Mouse (Mus musculus): ENCODE measurements around the gene Gpr26.

The Gpr26 gene

DNA sequence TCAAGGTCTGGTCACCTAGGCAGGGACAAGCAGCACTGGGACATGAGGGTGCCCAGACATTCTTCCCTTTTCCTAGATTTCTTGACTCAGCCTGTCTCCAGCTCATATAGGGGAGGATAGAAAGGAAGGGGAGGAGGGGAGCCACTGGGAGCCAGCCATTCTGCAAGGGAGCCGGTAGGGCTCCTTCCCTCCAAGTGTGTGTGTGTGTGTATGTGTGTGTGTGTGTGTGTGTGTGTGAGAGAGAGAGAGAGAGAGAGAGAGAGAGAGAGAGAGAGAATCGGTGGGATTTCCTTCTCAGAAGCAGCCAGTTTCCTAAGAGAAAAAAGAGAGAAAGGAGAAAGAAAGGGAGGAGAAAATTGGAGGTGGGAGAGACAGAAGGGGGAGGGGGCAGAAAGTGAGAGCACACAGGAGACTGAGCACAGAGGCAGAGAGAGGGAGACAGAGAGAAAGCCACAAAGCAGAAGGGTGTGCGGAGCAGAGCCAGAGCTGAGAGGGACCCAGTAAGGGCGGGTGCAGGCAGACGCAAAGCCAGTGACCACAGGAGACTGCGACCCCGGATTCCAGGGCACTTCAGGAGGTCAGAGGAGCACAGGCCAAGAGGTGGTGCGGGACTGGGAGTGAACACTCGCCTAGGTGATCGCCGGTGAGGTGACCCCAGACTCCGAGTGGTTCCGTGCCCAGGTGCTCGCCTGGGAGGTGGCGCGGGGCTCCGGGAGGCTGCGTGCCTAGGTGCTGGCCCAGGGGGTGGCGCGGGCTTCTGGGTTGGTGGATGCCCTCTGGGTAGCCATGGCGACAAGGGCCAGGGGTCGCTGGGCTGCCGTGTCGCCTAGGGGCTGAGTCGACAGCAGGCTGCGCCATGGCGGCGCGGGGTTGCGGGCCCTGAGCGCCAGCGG is at the start of gene Gpr26:
Gene Gpr26, plus strand, starts transcription at position 438 of the 893 bp plus-strand sequence.
- DNase-seq (ENCODE audit: low spot score in 2 of 2) = no peak

- DNase-seq (ENCODE audit: low spot score in 2 of 2) = no peak
Observed at GRCm38 (mm10) chr7:131917384-131917783, 48.9 kb upstream of the Gpr26 start.

DNA sequence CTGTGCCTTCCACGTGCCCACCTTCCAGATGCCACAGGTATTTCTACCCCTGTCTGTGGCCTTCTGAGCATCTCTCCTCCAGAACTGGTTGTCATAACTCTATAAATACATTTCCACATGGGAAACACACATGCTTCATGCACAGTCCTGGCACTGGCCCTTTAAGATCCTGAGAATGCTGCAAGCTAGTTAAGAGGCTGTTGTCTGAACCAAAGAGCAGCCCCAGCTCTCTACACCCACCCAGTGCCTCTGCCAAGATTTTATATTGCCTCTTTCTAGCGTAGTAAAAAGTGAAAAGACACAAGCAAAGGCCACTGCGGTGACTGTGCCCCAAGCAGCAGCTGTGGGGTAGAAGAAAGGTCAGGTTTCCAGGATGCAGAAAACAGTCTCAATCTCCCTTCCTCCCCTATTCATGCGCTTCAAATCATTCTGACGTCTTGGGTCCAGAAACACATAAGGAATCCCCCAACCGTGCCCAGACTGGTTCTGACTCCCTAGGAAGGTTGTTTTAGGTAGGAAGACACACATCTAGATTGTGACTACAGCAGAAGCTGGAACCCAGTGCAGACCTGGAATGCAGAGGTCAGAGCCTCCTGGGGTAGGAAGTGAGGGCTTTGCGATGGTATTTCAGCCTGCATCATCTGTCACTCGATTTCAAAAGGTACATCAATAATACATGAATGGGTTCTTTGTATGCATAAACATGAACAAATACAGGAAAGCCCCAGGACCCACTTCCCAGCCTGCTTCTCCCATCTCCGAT is 38.8 kb upstream of the Gpr26 start:
- no peak for DNase-seq (ENCODE audit: low spot score in 2 of 2)

- no peak for DNase-seq (ENCODE audit: low spot score in 2 of 2)
Observed at GRCm38 (mm10) chr7:131937611-131938010, 28.6 kb upstream of the Gpr26 start.

DNA sequence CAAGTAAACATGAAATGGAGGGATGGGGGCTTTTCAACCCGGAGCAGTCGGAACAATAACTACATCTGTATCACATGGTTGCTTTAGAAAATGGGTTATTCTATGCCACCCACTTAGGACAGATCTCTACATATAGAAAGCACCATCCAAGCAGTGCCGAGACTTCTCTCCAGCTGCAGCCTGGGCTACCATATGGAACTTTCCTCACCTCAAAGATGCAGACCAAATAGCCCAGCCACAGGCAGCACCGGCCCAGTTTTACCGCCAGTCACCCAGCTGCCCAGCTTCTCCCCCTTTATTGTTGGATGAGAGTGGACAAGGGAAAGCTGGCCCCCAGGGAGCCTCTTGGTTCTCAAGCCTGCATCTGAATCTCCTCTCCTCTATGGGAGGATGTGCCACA is 15.1 kb upstream of the Gpr26 start:
- no peak for DNase-seq (ENCODE audit: low spot score in 2 of 2)

DNA sequence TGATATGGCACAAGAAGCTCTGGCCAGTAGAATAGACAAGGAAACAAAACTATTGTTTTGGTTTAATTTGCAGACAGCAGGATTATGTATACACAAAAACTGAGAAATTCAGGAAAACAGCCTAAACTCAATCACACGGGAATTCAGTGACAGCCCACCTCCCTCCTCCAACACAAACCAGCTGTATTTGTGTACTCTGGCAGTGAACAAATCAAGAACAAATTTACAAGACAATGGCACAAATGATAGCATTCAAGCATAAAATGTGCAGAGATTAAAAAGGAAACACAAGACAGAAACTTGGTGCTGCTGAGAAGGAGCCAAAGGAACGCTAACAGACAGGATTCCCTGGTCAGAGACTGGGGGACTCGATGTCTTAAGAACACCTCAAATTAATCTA is 12.9 kb upstream of the Gpr26 start:
- DNase-seq (ENCODE audit: low spot score in 2 of 2) = no peak

DNA sequence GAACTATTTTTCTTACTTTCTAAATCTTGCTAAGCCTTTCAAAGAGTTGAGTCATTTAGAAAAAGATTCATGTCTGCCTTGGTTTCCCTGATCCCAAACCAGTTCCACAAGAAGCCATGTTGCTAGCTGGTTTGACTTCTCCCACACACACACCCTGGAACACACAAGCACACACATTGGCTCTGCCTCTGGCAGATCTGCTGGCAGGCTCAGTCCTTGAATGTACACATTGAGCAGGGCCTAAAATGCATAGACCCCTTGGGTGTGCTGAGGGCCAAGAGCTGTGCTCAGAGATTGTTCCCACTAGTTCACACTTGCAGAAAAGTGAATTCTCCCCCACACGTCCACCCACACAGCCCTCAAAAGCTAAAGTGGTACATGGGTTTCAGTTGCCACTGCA is 7.6 kb upstream of the Gpr26 start:
- no peak for DNase-seq (ENCODE audit: low spot score in 2 of 2)

- DNase-seq (ENCODE audit: low spot score in 2 of 2) = no peak
Observed at GRCm38 (mm10) chr7:131960551-131960950, 5.7 kb upstream of the Gpr26 start.

DNA sequence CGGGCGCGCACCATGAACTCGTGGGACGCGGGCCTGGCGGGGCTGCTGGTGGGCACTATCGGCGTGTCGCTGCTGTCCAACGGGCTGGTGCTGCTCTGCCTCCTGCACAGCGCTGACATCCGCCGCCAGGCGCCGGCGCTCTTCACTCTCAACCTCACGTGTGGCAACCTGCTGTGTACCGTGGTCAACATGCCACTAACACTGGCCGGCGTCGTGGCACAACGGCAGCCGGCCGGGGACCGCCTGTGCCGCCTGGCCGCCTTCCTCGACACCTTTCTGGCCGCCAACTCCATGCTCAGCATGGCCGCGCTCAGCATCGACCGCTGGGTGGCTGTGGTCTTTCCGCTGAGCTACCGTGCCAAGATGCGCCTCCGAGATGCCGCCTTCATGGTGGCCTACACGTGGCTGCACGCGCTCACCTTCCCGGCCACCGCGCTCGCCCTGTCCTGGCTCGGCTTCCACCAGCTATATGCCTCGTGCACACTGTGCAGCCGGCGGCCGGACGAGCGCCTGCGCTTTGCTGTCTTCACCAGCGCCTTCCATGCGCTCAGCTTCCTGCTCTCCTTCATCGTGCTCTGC is 745 bp downstream of the Gpr26 start:
- DNase-seq (ENCODE audit: low spot score in 2 of 2) = no peak

DNA sequence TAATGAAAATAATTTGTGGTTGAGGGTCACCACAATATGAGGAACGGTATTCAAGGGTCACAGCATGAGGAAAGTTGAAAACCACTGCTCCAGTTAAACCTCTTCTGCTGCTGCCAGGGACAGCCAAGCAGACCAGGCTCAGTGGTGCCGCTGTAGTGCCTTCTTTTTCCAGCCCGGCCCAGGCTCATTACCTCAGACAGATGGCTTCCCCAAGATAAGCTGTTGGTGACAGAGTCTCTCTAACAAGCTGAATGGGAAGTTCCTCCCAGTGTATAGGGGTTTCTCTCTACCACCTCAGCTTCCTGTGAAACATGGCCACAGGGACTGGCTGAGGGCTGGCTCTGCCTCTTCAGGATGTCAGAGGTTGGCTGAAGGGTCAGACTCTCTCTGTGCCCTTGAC is 4.0 kb downstream of the Gpr26 start:
- DNase-seq (ENCODE audit: low spot score in 2 of 2) = no peak

GRCm38 (mm10) chr7:131975867-131976266 is 9.6 kb downstream of the Gpr26 start:
- DNase-seq (ENCODE audit: low spot score in 2 of 2) = no peak

GRCm38 (mm10) chr7:131978609-131979008 is 12.3 kb downstream of the Gpr26 start:
- no peak for DNase-seq (ENCODE audit: low spot score in 2 of 2)

DNA sequence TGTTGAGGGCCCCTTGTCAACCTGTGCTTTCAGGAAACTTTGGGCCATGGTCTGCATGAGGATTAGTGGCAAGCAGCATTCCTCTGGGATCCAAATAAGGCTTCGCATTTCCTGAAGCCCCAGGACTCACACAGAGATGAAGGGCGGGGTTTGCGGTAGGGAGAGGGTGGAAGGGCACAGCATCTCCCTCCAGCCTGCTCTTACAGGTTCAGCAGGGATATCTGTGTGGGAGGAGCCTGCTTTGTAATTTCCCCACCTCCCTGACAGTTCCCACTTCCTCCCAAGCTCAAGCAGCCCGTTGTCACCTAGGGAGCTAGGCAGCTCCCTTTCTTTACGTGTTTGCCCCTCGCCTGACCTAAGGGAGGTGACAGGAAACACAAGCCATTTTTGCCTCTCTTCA is 22.8 kb downstream of the Gpr26 start:
- no peak for DNase-seq (ENCODE audit: low spot score in 2 of 2)

DNA sequence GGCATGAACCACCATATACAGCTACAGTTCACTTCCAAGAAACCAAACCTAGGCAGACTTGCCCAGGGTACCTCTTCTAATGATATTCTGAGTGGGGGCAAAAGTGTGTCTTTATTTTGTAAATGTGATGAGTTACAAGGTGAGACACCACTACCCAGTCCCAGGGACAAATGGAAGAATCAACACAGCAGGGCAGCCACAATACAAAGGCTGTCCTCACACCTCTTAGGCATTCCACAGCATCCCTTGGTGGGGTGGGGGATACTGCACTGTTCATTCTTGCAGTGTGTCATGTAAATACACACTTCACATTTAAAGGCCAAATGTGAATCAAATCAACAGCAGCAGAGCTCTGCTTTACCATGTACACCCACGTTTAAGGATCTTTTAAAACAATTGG is 26.0 kb downstream of the Gpr26 start:
- DNase-seq (ENCODE audit: low spot score in 2 of 2) = no peak

GRCm38 (mm10) chr7:131992873-131993272 is 26.6 kb downstream of the Gpr26 start:
- DNase-seq (ENCODE audit: low spot score in 2 of 2) = no peak

DNA sequence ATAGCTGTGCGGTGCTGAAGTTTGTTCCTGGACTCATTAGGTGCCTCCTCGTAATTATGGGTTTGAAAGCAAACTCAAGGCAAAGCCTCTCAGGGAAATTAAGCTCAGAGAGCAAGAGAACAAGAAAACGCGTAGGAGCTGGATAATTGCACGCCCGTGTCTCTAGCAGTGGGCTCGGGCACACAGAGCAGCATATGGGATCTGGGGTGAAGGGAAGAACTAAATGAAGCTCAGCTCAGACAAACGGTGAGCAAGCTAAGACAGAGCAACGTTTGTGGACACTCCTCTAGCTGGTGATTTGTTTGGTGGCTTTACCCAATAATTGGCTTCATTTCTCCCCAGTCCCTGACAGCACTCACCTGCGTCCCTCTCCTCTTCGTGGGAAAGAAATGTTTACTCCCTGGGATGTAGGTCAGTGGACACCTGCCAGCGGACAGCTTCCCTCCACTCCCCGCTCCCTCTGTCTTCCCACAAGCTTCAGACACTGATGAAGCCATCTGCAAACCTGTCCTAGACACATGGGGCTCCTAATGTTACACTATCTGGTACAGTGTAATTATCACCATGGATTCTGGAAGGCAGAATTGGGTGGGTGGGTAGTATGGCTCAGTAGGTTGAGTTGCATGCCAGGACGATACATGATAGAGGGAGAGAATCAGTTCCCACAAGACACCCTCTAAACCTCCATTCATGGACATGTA is 39.9 kb downstream of the Gpr26 start:
- DNase-seq (ENCODE audit: low spot score in 2 of 2) = no peak

GRCm38 (mm10) chr7:132009002-132009401 is 42.7 kb downstream of the Gpr26 start:
- DNase-seq (ENCODE audit: low spot score in 2 of 2) = no peak

GRCm38 (mm10) chr7:132012969-132013679 is 46.9 kb downstream of the Gpr26 start:
- no peak for DNase-seq (ENCODE audit: low spot score in 2 of 2)

- no peak for DNase-seq (ENCODE audit: low spot score in 2 of 2)
Observed at GRCm38 (mm10) chr7:132013970-132014369, 47.7 kb downstream of the Gpr26 start.

DNA sequence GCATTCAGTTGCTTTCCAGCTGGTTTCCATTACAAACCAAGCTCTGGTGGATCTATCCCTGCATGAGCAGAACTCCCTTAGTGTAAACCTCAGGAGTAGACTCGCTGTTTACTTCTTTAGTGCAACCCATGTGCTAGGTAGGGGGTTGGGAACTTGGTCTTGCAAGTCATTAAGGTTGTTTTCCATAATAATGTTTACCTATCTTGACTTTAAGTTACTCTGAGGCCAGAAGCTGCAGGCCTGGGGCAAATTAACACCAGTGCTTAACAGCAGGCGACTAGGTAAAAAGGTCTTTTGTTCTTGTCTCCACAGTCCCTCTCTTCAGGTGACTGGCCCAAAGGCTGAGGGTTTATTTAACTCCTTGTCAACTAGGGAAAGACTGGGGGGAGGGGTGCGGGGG is 48.9 kb downstream of the Gpr26 start:
- no peak for DNase-seq (ENCODE audit: low spot score in 2 of 2)

DNA sequence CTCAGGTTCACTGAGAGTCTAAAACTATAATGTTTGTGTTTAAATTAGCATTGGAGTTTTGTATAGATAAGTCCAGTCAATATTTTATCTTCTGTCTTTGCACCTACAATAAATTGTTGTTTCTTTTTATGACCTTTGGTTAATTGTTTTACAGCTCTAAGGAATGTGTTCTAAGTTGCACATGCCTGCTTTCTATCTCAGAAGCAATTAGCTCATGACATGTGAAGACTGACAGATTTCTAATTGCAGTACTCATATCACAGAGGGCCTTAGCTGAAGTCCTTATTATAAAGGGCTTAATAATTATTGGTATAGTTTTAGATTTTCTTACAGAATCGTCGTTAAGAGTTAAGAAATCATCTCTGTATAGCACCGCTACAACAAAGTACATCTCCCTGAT is 49.7 kb downstream of the Gpr26 start:
- DNase-seq (ENCODE audit: low spot score in 2 of 2) = no peak

Measured in spleen, postnatal 14 days (tissue).